Mouse (Mus musculus) mature B cell (primary cell): Measurements from ENCODE around the gene Nfe2l2.

Source experiments
- in situ Hi-C: fragments of 300-500 bp; cut with MboI; formaldehyde crosslinking; loops from 2 replicates; pipeline ENCODE4 v1.14.3; 2019

Gene Nfe2l2

GRCm38 (mm10) chr2:75685458-75685861 is 19.0 kb downstream of the Nfe2l2 start:
- in situ Hi-C loops = no loop called here

GRCm38 (mm10) chr2:75684526-75684925 is 19.9 kb downstream of the Nfe2l2 start:
- in situ Hi-C loops = no loop called here

GRCm38 (mm10) chr2:75682978-75683709 is 21.3 kb downstream of the Nfe2l2 start:
- in situ Hi-C loops = no loop called here

GRCm38 (mm10) chr2:75681439-75681838 is 23.0 kb downstream of the Nfe2l2 start:
- in situ Hi-C loops = no loop called here

GRCm38 (mm10) chr2:75679947-75680346 is 24.5 kb downstream of the Nfe2l2 start:
- in situ Hi-C loops = no loop called here

GRCm38 (mm10) chr2:75676567-75676966 is 27.9 kb downstream of the Nfe2l2 start:
- in situ Hi-C loops = no loop called here

GRCm38 (mm10) chr2:75672561-75672960 is 31.9 kb downstream of the Nfe2l2 start:
- in situ Hi-C loops = no loop called here

DNA sequence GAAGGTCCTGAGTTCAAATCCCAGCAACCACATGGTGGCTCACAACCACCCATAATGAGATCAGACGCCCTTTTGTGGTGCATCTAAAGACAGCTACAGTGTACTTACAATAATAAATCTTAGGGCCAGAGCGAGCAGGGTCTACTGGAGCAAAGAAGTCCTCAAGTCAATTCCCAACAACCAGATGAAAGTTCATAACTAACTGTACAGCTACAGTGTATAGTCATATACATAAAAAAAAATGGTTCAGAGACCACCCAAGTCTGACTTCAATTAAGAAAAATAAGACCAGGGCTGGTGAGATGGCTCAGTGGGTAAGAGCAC is 33.1 kb downstream of the Nfe2l2 start:
- in situ Hi-C loops = no loop called here

DNA sequence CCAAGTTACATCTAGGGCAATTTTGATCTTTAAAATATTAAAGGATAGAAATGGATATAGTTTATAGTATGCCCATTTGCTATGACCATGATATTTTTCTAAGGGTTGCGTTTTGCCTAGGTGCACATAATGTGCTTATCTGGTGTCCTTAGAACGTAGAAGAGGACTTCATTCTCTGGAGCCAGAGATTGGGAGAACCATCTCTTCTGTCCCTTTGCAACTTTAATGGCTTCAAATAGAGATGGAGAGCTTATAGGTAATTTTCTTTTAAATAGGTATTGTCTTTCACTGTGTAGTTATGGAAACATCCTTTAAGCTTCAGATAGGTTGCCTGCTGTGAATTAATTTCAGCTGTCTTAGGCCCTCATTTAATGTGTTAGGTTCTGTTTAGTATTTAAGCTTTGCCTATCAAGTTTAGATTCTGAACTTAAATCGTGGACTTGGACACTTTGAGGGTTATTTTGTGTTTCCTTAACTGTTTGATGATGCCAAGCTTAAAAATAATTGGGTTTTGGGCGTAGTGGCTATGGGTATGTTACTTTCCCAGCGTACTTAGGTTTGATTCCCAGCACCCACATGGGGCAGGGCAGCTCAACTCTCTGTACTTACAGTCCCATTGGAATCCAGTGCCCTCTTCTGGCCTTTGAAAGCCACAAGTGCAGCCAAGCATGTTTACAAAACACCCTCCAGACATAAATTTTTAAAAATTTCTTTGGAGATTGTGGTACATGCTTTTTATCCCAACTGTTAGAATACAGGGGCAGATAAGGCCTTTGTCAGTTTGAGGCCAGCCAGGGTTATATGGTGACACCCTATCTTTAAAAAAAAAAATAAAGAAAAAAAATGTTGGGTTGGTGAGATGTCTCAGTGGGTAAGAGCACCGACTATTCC is 33.8 kb downstream of the Nfe2l2 start:
- in situ Hi-C loops = no loop called here

DNA sequence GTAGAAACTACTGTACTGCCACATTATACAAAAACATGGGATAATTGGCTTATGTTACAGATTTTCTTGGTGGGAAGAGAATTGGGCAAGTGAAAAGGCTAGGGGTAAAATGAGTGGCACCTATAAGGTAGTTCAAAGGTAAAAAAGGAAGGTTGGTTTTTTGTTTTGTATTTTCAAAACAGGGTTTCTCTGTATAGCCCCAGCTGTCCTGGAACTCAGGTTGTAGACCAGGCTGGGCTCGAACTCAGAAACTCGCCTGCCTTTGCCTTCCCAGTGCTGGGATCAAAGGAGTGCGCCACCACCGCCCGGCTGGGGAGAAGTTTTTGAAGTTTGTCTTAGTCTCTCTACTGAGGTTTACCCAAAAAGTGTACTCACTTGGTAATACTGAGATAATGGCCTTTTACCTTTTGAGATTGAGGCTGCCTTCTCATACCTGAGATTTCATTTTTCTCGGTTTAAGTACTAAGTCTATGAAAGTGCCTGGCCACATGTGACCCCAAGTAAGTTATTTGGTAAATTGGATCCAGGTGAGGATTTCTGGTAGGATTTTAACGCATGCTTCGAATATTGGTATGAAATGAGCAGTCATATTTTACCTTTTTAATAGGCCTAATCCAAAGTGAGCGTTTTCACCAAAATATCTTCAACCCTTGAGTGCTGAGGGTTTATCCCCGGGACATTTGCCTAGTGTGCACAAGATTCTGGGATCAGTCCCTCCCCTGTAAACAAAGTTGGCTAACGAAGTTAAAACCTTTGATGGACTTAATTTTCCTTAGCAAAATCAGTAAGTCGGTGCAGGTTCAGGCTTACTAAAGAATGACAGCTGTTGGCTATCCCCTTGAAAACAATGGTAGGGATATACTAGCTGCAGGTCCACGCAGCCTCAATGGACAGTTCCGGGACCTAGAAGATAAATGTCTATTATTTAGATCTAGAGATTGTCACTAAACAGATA is 34.7 kb downstream of the Nfe2l2 start:
- in situ Hi-C loops = no loop called here

DNA sequence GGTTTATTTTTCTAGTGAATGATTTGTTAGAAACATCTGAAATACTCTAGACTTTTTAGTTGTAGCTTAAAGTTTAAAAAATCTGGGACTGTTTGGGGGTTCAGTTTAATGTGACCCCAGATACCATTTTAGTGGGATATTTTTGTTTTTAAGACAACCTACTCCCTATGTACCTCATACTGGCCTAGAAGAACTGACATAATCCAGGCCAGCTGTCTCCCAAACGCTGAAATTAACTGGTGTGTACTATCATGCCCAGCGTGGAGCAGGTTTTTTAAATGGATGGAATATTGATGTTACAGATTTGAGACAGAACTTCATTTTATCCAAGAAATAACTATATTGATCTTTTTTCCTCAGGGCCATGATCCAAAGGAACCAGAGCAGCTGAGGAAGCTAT is 43.3 kb downstream of the Nfe2l2 start:
- in situ Hi-C loops = no loop called here

- in situ Hi-C loops = no loop called here
Observed at GRCm38 (mm10) chr2:75660255-75660948, 44.0 kb downstream of the Nfe2l2 start.

DNA sequence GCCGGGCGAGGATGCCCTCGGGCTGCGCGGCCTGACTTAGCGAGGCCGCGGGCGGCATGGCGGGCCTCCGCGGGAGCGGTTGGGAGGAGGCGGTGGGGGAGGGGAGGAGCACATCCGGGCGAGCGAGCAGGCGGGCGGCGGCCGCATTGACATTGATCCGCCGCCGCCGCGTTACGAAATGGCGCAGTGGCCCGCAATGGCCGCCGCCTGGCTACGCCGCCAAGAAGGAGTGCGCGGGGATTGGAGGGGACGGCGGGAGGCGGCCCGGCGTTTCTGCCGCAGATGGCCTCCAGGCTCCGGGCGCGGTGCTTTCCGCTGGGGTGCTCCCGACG is 44.8 kb downstream of the Nfe2l2 start:
- in situ Hi-C loops = no loop called here

DNA sequence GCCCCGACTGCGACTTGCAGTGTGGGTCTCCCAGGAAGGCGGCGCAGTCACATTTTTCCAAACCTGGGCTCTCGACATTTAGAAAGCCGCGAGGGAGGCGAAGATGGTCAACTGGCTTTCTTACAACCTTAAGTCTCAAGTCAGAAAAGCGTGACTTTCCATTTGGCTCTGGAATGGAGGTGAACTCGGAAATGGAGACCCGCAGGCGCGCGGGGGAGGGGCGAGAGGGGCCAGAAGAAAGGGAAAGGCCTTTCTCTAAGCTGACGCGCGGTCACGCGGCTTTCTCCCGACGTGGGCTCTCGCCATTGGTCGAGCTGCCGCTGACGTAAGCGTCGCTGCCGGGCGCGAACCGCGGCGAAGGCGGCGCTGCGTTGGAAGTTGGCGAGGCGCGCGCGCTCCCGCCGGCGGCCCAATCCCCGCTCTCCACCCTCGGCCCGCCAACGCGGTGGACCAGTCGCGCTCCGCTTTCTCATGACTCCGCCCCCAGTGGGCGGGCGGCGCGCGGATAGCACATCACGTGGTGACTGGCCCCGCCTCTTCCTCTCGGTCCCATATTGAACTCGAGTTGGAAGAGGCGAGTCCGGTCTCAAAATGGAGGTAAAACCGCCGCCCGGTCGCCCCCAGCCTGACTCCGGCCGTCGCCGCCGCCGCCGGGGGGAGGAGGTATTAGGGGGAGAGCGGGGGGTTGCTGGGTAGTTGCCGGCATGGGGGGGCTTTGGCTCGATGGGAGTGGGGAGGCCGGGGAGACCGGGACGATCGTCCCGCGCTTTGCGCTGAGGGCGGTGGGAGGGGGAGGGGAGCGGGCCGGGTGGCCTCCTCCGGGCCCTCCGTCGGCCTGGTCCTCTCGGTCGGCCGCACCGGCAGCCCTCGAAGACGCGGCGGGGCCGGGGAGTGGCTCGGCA is 45.5 kb downstream of the Nfe2l2 start, which contains the start of gene Hnrnpa3:
Gene Hnrnpa3 (plus strand): TSS at position 535 of the 902 bp plus-strand sequence.
- in situ Hi-C loops = no loop called here

DNA sequence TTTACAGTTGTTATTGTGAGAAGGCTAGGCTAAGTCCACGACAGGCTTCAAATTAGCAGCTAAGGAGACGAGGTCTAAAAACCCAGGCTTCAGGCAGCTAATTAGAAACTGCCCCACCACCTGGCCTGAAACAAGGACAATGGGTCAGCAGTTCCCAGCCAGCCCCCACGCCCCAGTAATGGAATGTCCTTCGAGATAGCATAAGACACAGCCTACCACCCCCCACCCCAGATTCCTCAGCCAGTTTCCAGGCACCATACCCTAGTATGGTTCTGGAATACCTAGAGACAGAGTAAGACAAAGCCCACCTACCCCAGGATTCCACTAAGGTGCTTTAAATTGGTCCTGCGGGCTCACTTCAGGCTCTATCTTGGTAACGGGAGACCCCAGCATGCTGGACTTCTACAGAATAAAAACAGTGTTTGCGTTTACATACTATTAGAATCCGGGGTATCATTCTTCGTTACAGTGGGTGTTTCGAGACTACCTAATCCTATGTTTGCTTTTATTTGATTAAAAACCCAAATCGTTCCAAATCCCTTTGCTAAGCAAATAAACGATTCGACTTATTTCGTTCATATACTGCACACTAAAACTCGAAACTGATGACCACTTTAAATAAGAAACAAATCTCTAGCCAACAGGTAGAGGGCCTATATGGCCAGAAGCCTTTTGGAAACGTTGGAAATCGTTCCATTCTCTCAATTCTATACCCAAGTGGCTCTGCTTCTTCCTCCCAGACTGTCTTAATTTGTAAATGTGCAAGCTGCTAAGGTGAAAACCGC is 46.3 kb downstream of the Nfe2l2 start:
- in situ Hi-C loops = no loop called here

- in situ Hi-C loops = no loop called here
Observed at GRCm38 (mm10) chr2:75656924-75657323, 47.5 kb downstream of the Nfe2l2 start.

GRCm38 (mm10) chr2:75654679-75655078 is 49.8 kb downstream of the Nfe2l2 start:
- in situ Hi-C loops = no loop called here

GRCm38 (mm10) chr2:75653150-75653549 is 51.3 kb downstream of the Nfe2l2 start:
- in situ Hi-C loops = no loop called here

- in situ Hi-C loops = no loop called here
Observed at GRCm38 (mm10) chr2:75650437-75650836, 54.0 kb downstream of the Nfe2l2 start.

DNA sequence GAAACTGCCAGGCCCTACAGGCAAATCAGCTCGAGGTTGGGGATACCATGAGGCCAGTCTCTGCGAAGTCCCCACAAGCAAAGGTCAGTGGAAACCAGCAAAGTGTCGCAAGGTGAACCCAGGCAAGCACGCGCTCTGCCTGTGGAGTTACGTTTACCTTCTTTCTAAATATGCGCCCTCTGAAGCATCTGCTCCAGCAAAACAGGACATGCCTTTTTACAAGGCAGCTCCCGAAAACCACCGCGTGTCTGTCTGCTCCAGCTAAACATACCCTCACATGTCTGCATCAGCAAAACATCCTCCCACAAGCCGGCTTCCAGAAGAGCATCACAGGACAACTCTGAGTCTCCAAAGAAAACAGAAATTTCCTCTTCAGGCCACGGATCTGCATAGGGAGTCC is 59.2 kb downstream of the Nfe2l2 start:
- in situ Hi-C loops = no loop called here
